Mouse (Mus musculus) lung, adult 2 months (tissue): ENCODE results near the gene Opcml.

Source experiments
- CTCF ChIP-seq: fragments of 200-500 bp; IDR thresholded peaks from 2 replicates; pipeline ENCODE4 v1.5.1; 2011; ENCODE audit warnings: mild to moderate bottlenecking, low read length, control low read depth; ENCODE audit not compliant: insufficient read depth
- POLR2A ChIP-seq: fragments of 200-500 bp; IDR thresholded peaks from 2 replicates; pipeline ENCODE4 v1.6.1; 2011; ENCODE audit warnings: low read depth, mild to moderate bottlenecking, control low read depth, low read length, borderline replicate concordance; ENCODE audit errors: extremely low read depth

- TF ChIP-seq CTCF (no peak), POLR2A (no peak)
These were observed 564.4 kb downstream of the Opcml start for GRCm38 (mm10) chr9:28354978-28355377.
